Mouse (Mus musculus) layer of hippocampus, adult 8-10 months (tissue): ENCODE data around the gene Fam208a. TPM values are rescaled to one million over a fixed set of nuclear protein-coding genes. Genes with fewer than 3 reads are reported as not detected.

Experiments
- DNase-seq, 2 experiments: peaks; one replicate each; pipeline ENCODE4 v3.0.0; 2022; ENCODE audit warnings: low spot score in 2 of 2
- microRNA-seq, 2 experiments: library from miRNA; unstranded; fragments of <30 nt; microRNA quantifications; one replicate each; pipeline ENCODE4 v1.2.0; 2022
- total RNA-seq, 4 experiments: library from RNA; stranded (reverse); gene quantifications; 2 replicates each; pipeline ENCODE4 v1.2.4; 2022

Gene Fam208a
- total RNA-seq, 4 experiments from 2014 or later, result 27.0 to 38.8 (median 33.1) TPM

DNA sequence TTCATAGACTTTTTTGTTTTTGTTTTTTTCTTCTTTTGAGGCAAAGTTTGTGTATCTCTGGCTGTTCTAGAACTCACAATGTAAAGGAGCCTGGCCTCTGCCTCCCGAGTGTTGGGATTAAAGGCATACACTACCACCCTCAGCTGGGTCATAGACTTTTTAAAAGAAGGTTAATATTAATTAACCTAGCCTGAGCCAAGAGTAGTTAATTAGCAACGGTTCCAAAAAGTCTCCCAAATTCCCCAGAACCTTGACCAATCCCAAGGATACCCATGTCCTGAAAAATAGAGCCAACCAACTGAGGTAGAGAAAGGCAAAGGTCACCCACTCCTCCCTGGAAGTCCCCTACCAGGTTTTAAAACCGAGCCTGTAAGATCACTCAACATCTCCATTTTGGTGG lies 7.8 kb upstream of the Fam208a start:
- no peak for DNase-seq

DNA sequence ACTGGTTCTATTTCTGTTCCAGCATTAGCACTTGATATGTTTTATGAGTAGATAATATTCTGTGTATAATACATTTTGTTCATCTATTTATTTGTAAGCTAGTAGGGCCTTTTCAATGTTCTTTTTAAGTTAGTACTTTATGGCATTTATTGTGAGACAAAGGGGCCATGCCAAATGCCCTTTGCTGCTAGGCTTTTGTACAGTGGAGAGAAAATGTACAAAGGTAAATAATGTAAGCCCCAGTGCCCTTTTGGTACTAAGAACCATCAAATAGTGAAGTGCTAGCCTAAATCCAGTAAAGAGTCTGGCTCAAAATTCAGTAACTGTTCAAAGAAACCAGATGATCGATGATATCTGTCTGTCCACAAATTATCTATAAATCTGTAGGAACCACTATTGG lies 6.3 kb upstream of the Fam208a start:
- no peak for DNase-seq

DNA sequence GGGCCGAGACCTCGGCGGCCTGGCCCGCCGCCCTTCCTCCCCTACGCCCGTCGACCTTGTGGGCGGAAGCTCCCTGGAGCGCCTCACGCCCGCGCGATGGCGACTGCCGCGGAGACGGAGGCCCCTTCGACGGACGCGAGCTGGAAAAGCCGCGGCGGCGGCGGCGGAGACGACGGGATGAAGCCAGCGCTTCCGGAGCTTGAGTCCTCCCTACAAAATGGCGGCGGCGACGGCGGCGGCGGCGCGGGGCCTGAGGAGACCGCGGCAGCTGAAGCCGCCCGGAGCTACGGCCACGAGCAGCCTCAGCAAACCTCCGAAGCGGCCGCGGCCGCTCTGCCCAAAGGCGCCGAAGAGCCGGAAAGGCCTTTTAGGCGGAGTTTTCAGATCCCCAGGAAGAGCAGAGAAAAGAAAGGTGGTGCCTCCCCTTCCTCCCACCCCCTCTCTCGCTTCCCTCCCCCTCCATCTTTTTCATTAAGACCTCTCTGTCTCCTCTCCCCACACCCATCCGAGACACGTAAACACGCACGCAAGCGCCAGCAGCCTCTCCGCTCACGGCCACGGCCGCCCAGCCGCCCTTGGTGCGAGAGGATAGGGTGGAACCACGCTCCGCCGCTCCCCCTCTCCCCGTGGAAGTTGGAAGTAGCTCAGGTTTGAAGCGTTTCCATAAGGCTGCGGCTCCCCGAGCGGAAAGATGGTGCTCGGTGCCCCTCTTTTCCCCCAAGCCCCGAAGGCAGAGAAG lies 508 bp downstream of the Fam208a start:
- peak; percentile 83 for DNase-seq

DNA sequence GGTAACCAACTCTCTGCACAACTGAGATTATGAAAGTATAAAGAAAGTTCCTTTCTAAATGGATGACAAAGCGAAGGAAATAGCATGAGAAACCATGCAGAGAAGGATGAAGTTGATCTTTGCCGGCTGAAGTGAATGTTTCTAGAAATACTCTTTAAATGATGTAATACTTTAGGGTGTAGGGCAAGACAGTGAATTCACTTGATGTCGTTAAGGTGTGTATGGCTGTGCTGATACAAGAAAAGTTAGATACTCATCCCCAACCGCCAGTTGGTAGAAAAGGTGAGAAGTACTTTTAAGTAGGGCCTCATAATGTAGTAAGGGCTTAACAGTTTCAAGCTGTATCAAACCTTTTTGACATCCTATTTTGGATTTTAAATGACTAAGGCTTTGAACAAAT lies 1.6 kb downstream of the Fam208a start:
- DNase-seq, result no peak

DNA sequence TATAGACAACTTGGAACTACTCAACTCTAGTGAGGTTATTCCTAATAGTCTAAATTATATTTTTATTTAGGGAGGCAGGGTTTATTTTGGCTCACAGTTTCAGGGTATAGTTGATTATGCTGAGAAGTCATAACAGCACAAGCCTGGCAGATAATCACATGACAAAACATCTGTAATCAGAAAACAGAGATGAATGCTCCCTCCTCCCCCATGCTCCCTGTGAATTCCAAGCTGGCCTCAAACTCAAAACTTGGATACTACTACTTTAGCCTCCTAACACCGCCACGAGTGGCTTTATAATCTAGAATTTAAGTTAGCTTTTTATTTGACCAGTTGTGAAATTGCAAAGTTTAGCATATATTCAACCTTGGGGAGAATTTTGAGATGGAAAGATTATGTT lies 3.4 kb downstream of the Fam208a start:
- DNase-seq, result no peak

DNA sequence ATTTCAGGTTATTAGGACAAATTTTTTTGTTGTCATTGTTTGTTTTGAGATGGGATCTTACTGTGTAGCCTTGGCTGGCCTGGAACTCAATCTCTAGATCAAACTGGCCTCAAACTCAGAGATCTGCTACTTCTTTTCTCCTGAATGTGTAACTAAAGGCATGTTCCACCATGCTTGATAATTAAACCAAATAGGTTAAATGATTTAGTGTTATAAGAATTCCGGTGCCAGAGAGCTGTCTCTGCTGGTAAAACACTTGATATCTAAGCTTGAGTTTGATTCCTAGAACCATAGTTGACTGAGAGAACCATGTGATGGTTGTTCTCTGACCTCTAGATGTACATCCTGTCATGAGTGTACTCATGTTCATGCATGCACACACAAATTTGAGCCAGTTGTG lies 7.5 kb downstream of the Fam208a start:
- no peak for DNase-seq

DNA sequence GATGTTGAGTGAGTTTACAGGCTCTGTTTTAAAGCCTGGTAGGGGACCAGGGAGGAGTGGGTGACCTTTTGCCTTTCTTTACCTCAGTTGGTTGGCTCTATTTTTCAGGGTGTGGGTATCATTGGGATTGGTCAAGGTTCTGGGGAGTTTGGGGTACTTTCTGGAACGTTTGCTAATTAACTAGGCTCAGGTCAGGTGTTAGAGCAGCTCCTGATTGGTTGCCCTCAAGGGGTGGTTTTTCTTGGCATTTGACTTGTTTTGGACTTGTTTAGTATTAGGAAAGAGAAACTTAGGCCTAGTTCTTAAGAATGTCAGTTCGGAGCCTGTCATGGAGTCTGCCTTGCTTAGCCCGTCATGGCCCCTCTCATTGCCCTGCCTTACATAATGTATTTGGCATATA lies 8.2 kb downstream of the Fam208a start:
- no peak for DNase-seq

DNA sequence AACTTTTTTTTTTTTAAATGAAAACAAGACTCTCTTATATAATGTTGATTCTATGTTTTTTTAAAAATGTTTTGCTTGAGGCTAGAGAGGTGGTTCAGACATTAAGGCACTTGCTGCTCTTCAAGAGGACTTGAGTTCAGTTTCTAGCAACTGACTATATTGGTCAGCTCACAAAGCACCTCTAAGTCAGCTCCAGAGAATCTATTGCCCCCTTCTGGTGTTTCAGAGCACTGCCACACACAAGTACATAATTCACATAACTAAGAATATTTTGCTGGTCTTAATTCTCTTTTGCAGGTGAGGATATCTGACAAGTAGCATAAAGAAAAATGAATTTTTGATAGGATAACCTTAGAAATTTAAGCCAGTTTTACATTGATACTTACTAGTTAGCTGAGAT lies 12.3 kb downstream of the Fam208a start:
- no peak for DNase-seq

DNA sequence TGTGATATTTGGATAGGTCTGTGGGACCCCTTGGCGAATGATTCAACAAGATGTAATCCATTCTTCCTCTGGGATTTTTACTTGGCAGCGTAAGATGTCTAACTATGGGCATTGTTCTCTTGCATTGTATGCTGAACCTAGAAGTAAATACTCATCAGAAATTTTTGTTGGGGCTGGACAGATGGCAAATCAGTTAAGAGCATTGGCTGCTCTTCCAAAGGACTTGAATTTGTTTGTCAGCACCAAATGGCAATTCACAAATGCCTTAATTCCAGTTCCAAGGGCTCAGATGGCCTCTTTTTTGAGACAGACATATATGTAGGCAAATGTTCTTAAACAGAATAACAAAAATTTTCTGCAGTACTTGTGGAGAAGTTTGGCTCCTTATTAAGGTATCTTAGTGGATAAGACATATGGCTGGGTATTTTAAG lies 16.2 kb downstream of the Fam208a start:
- DNase-seq, result peak in 1 of 2 experiments; percentile 29

DNA sequence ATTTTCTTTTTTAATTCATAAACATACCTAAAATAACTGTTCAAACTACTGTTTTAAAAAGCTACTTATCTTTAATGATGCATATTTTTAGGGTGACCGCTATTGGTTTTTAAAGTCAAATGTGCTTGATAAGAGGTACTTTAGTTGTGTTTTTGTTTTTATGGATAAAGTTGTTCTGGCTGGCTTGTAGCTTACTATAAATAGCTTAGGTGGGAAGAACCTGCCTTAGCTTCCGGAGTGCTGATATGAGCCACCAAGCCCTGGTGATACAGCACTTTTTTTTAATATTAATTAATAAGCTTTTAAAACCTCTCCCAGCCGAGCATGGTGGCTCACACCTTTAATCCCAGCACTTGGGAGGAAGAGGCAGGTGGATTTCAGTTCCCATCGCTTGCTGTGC lies 18.3 kb downstream of the Fam208a start:
- DNase-seq, result no peak

DNA sequence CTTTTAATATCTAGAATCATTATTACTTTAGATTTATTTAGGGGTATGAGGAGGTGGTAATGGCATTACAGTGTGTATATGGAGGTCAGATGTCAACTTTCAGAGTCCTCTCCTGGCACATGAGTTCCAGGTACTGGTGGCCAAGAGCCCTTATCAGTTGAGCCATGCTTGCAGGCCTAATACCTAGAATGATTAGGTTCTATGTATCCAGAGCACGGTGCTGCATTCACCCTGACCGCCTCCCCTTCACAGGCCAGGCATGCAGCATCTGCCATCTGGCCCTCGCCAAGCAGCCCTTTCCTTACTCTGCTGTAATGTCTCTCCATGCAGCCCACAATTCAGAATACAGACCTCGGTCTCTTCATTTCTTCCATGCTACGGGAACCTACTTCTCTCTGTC lies 62.8 kb downstream of the Fam208a start:
- no peak for DNase-seq

DNA sequence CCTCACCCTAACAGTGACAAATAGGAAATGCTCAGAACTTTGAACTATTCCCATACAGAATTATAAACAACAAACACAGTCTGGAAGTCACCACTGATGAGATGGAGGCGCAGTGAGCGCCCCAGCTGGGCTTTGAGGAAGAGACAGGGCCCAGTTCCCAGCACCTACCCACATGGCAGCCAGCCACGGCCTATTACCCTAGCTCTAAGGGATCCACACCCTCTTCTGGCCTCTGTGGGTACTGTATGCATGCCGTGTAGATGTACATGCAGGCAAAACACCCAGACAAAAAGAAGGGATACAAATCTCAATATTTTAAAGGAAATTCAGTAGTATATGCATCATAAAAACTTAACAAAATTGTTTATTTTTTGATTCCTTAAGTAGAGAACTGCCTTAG lies 64.9 kb downstream of the Fam208a start:
- no peak for DNase-seq

DNA sequence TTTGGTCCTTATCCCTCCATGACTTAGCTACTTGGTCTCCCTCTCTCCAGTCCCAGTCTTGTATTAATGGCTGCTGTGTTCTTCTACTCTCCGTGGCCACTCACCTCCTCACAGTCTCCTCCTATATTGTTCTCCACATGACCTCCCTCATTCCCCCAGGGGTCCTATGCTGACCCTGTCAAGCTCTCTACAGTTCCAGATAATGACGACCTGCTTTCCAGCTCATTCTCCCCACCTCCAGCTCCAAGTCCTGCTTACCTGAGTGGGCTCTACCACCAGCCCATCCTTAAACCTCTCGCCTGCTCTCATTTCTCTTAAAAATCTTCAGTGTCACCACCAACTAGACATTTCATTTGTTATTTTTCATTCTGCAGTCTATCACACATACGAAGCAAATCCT lies 72.5 kb downstream of the Fam208a start:
- DNase-seq, result no peak

DNA sequence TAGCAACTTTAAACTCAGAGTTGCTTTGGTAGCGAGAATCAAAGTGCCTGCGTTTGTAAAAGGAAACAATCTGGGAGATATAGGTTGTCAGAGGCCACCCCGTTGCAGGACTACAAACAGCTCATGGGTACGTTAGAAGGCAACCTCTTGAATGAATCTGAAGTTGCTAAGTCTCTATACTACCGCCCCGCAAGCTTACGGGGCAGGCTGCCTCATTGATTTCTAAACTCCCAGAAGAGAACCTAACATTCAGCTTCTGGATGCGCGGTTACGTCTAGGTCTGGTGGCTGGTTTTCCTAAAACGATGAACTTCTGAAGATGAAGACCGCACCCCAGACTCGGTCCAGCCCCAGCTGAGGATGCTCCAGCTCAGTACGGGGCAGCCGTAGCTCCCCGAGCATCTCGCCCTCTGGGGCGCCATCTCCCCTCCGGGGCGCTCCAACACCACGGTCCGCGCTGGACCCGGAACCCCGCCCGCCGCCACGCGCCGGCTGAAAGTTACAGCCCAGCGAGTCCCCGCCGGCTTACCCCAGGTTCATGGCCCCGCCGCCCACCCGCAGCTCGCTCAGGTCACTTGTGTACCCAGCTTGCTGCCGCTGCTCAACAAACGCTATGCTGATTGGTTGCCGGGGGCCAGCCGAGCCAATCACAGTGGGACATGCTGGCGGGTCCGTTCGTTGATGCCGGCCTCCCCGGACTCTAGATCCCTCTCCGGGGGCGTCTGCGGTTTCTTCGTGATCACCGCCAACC lies 79.4 kb downstream of the Fam208a start, which contains the start of gene Ccdc66:
TSS of gene Ccdc66 (minus strand) at position 567 of the 750 bp plus-strand sequence.
- peak; percentile 97 to 100 for DNase-seq

DNA sequence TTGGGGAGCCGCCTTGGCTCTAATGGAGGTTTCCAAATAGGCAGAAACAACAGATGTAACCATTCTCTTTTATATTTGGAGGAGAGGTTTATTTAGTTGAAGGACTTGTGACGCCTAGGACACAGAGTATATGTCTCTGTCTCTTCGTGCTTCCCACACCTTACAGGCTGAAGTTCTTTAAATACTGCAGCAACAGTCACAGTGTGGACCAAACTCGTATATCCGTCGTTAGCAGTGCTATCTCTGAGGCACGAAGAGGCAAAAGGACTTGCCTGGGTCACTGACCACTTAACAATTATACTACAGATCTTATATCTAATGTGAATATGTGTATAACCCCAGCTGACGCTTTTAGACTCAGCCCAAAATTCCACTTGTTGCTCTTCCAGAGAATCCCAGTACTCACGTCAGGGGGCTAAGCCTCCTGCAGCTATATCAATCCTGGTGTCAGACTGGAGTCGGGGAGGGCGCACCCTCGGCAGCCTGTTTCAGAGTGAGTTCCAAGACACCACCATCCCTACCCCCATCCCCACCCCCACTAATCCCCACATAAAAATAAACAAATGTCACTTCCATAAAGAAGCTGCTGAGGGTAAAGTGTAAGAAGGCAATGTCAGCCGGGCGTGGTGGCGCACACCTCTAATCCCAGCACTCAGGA lies 80.1 kb downstream of the Fam208a start:
- no peak for DNase-seq

DNA sequence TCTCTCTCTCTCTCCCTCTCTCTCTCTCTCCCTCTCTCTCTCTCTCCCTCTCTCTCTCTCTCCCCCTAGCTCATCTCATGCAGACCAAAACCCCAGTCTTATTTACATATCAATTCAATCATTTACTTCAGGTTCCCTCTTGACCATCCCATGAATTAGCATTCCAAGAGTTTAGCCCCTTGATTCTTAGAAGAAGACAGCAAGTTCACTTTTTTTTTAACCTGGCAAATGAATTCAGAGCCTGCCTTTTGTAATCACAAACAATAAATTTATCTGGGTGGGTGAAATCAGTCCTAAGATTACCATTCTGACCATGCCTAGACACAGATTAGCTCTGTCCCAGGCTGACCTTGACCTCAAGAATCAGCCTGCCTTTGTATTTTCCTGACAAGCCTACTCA lies 95.9 kb downstream of the Fam208a start:
- DNase-seq, result no peak

Small RNAs within 50 kb of the gene (microRNA-seq; reads per million reads assigned to microRNA genes)
- gene Gm23633, result 0 reads per million in 2 experiments

Other genes with a start within 250 kb of the Fam208a start
- 10 to 100 TPM; 15.1 to 23.1 (median 17.6) TPM for gene Ccdc66, start 79.6 kb downstream of the Fam208a start, total RNA-seq
- gene Erc2, start 193.6 kb downstream of the Fam208a start, total RNA-seq, result 100 to 1,000 TPM; 196 to 222 (median 210) TPM